11 mouse cellular contexts compared by ENCODE assay signal in genomic region chr8:4205246-4206123, GRCm38 (mm10). TPM values are rescaled to one million over a fixed set of nuclear protein-coding genes. Genes with fewer than 3 reads are reported as not detected.
DNase-seq lines count a peak whose midpoint lies in the region; ATAC-seq lines count a peak whose summit lies in the region.
"Had no signal": no experiment of that assay in that cellular context is flagged by ENCODE, and none has a peak within 500 bp of the region (broad histone marks: within the 10 kb centered on the region; RNA-seq: fewer than 3 reads in every experiment).

No protein-coding gene starts in this region.

- H3K4me2 ChIP-seq in heart, embryonic 16.5 days (ENCODE audit: low read depth, low read length): peak overlapping the region; percentile 45; the same call in 1 of the 2 replicates
- H3K4me2 ChIP-seq in forebrain, embryonic 14.5 days (ENCODE audit: low read length): peak overlapping the region; percentile 12; the same call in 1 of the 2 replicates
- H3K4me2 ChIP-seq in liver, embryonic 15.5 days: peak overlapping the region; percentile 52

- H3K9me3 ChIP-seq in heart, embryonic 16.5 days (replicated peaks; ENCODE audit: control insufficient read depth, low read length): no peaks in the 10 kb centered on the region; the same call in 1 of the 2 replicates
- no peaks in the 10 kb centered on the region for H3K9me3 ChIP-seq in forebrain, embryonic 14.5 days (replicated peaks; ENCODE audit: control insufficient read depth, low read length)
- no peaks in the 10 kb centered on the region for H3K9me3 ChIP-seq in liver, embryonic 15.5 days (replicated peaks)

- H3K27me3 ChIP-seq in heart, embryonic 16.5 days (ENCODE audit: control insufficient read depth, insufficient read depth, low read length): peaks cover 26% of the 10 kb centered on the region
- peaks cover 15% of the 10 kb centered on the region for H3K27me3 ChIP-seq in forebrain, embryonic 14.5 days (replicated peaks; ENCODE audit: control insufficient read depth, insufficient read depth, low read length)
- peaks cover 57% of the 10 kb centered on the region for H3K27me3 ChIP-seq in liver, embryonic 15.5 days
- H3K27me3 ChIP-seq: CH12.LX had no signal

- ATAC-seq in heart, embryonic 16.5 days (replicated peaks; ENCODE audit: extremely low read depth, insufficient read depth, low FRiP score): no peak
- ATAC-seq in forebrain, embryonic 14.5 days: no peak
- no peak for ATAC-seq in liver, embryonic 15.5 days (ENCODE audit: insufficient read depth)

- peak overlapping the region; percentile 23 for H3K4me3 ChIP-seq in heart, embryonic 16.5 days (ENCODE audit: low read length)
- H3K4me3 ChIP-seq in forebrain, embryonic 14.5 days (ENCODE audit: low read depth, low read length): no peak overlapping the region
- peak overlapping the region; percentile 14; the same call in 1 of the 2 replicates for H3K4me3 ChIP-seq in liver, embryonic 15.5 days (replicated peaks)

- no peak overlapping the region for H3K27ac ChIP-seq in heart, embryonic 16.5 days (ENCODE audit: low read length)
- H3K27ac ChIP-seq in forebrain, embryonic 14.5 days (ENCODE audit: low read depth, low read length): no peak overlapping the region
- H3K27ac ChIP-seq in liver, embryonic 15.5 days (replicated peaks): no peak overlapping the region

- H3K36me3 ChIP-seq in heart, embryonic 16.5 days (ENCODE audit: control insufficient read depth, insufficient read depth): no peaks in the 10 kb centered on the region; the same call in 1 of the 2 replicates
- peaks cover 76% of the 10 kb centered on the region for H3K36me3 ChIP-seq in forebrain, embryonic 14.5 days (ENCODE audit: control insufficient read depth, insufficient read depth, low read length)
- no peaks in the 10 kb centered on the region for H3K36me3 ChIP-seq in liver, embryonic 15.5 days (replicated peaks)

- DNase-seq in heart, adult 18-20 months: no peak
- peak; percentile 72 for DNase-seq in ES-CJ7 (ENCODE audit: low read depth, low spot score)
- no peak for DNase-seq in forebrain, embryonic 14.5 days (ENCODE audit: low spot score)
- no peak for DNase-seq in urinary bladder, postnatal 10 days (ENCODE audit: low spot score)
- no peak for DNase-seq in gastrocnemius, postnatal 14 days
- no peak for DNase-seq in ovary, postnatal 10 days (ENCODE audit: low spot score)
- DNase-seq: layer of hippocampus, adult 9-11 months; thymus, adult 2 months had no signal

- intact Hi-C loops in gastrocnemius, postnatal 14 days (cut with DNase I; ENCODE audit: low total_unique reads): no loop called here

- WGBS in heart, embryonic 16.5 days: 33% methylated on average over 38 of the region's 38 CpGs
- 18% methylated on average over 38 of the region's 38 CpGs for WGBS in forebrain, embryonic 14.5 days
- WGBS in liver, embryonic 15.5 days (ENCODE audit: insufficient replicate concordance): 24% methylated on average over 38 of the region's 38 CpGs

- H3K9ac ChIP-seq in heart, embryonic 16.5 days (ENCODE audit: low read length): no peak overlapping the region
- no peak overlapping the region for H3K9ac ChIP-seq in forebrain, embryonic 14.5 days (ENCODE audit: low read length)
- no peak overlapping the region for H3K9ac ChIP-seq in liver, embryonic 15.5 days

- peaks cover 5% of the 10 kb centered on the region for H3K4me1 ChIP-seq in heart, embryonic 16.5 days (ENCODE audit: control insufficient read depth, insufficient read depth, low read length)
- H3K4me1 ChIP-seq in forebrain, embryonic 14.5 days (ENCODE audit: control insufficient read depth, insufficient read depth, low read length): peaks cover 3% of the 10 kb centered on the region; the same call in 1 of the 2 replicates
- peaks cover 17% of the 10 kb centered on the region; the same call in 1 of the 2 replicates for H3K4me1 ChIP-seq in liver, embryonic 15.5 days (replicated peaks)

RNA-seq across cellular contexts. Expression of gene Prr36, which starts 11.8 kb away (rescaled TPM):
- 0.25 and 0.80 TPM in 2 replicates for polyA plus RNA-seq in heart, embryonic 16.5 days (2015; fragmentation: Nextera tagmentation; extraction: Ambion mirVana)
- under 1 TPM; 0.07 to 0.10 TPM for total RNA-seq in heart, adult 18-20 months (2021)
- polyA plus RNA-seq in forebrain, embryonic 14.5 days (2014; fragmentation: Nextera tagmentation; extraction: Ambion mirVana): 25.3 and 38.7 TPM in 2 replicates
- 0.36 and 0.37 TPM in 2 replicates for polyA plus RNA-seq in liver, embryonic 15.5 days (2015; fragmentation: Nextera tagmentation; extraction: Ambion mirVana)
- total RNA-seq in gastrocnemius, postnatal 14 days (2021): under 1 TPM; 0.07 to 0.12 TPM

RNA-seq across cellular contexts. Expression of gene Lrrc8e, which starts 21.1 kb away (rescaled TPM):
- polyA plus RNA-seq in heart, embryonic 16.5 days (2015; fragmentation: Nextera tagmentation; extraction: Ambion mirVana): 0.39 and 0.54 TPM in 2 replicates
- 1 to 10 TPM in 1 of 2 experiments, under 1 TPM in 1; 0.21 to 1.3 TPM for total RNA-seq in heart, adult 18-20 months (2021)
- not detected in 2 replicates for polyA plus RNA-seq in forebrain, embryonic 14.5 days (2014; fragmentation: Nextera tagmentation; extraction: Ambion mirVana)
- 0.22 and 0.32 TPM in 2 replicates for polyA plus RNA-seq in liver, embryonic 15.5 days (2015; fragmentation: Nextera tagmentation; extraction: Ambion mirVana)
- total RNA-seq in gastrocnemius, postnatal 14 days (2021): under 1 TPM in 1 of 2 experiments, not detected in 1; 0.04 TPM

RNA-seq across cellular contexts. Expression of gene Map2k7, which starts 33.1 kb away (rescaled TPM):
- polyA plus RNA-seq in heart, embryonic 16.5 days (2015; fragmentation: Nextera tagmentation; extraction: Ambion mirVana): 20.8 and 25.0 TPM in 2 replicates
- 10 to 100 TPM; 65.1 to 66.5 TPM for total RNA-seq in heart, adult 18-20 months (2021)
- polyA plus RNA-seq in forebrain, embryonic 14.5 days (2014; fragmentation: Nextera tagmentation; extraction: Ambion mirVana): 20.3 and 22.7 TPM in 2 replicates
- polyA plus RNA-seq in liver, embryonic 15.5 days (2015; fragmentation: Nextera tagmentation; extraction: Ambion mirVana): 10.4 and 11.1 TPM in 2 replicates
- 10 to 100 TPM; 60.5 to 74.6 TPM for total RNA-seq in gastrocnemius, postnatal 14 days (2021)

RNA-seq across cellular contexts. Expression of gene Gm49320, which starts 33.2 kb away (rescaled TPM):
- 0.42 and 0.81 TPM in 2 replicates for polyA plus RNA-seq in heart, embryonic 16.5 days (2015; fragmentation: Nextera tagmentation; extraction: Ambion mirVana)
- under 1 TPM in 1 of 2 experiments, not detected in 1; 0.31 TPM for total RNA-seq in heart, adult 18-20 months (2021)
- 0.51 TPM in 1 of 2 replicates, not detected in the other for polyA plus RNA-seq in forebrain, embryonic 14.5 days (2014; fragmentation: Nextera tagmentation; extraction: Ambion mirVana)
- polyA plus RNA-seq in liver, embryonic 15.5 days (2015; fragmentation: Nextera tagmentation; extraction: Ambion mirVana): 0.10 and 0.17 TPM in 2 replicates
- total RNA-seq in gastrocnemius, postnatal 14 days (2021): under 1 TPM in 1 of 2 experiments, not detected in 1; 0.18 TPM

RNA-seq across cellular contexts. Expression of gene Evi5l, which starts 39.1 kb away (rescaled TPM):
- polyA plus RNA-seq in heart, embryonic 16.5 days (2015; fragmentation: Nextera tagmentation; extraction: Ambion mirVana): 15.0 and 16.7 TPM in 2 replicates
- total RNA-seq in heart, adult 18-20 months (2021): 10 to 100 TPM; 24.1 to 26.3 TPM
- 45.9 and 70.0 TPM in 2 replicates for polyA plus RNA-seq in forebrain, embryonic 14.5 days (2014; fragmentation: Nextera tagmentation; extraction: Ambion mirVana)
- 4.9 and 6.0 TPM in 2 replicates for polyA plus RNA-seq in liver, embryonic 15.5 days (2015; fragmentation: Nextera tagmentation; extraction: Ambion mirVana)
- 10 to 100 TPM; 11.1 to 12.4 TPM for total RNA-seq in gastrocnemius, postnatal 14 days (2021)

Comparison
In these comparisons a context has a peak if more than half of its experiments do, and no peak if none do; other contexts are left out.
1. RNA of gene Prr36, which starts 11.8 kb away (polyA plus RNA-seq): 25.3 to 38.7 TPM in forebrain, embryonic 14.5 days; 0.36 to 0.37 TPM in liver, embryonic 15.5 days and 0.25 to 0.80 TPM in heart, embryonic 16.5 days; every median in the first group is over 10 times any median in the second.
2. Peak in every context shown above with its lines, with median percentiles within 50 percentile points of each other: H3K4me2 ChIP-seq.